Mouse (Mus musculus) hindlimb bud, embryonic 11.5 days (tissue): ENCODE data around the gene Adk.
A peak's percentile ranks its signal among the peaks of the same experiment; 100 is the strongest.

Source experiments
- DNase-seq: peaks from one replicate; pipeline ENCODE4 v3.0.0-alpha.2; 2012; ENCODE audit warnings: low read depth, low spot score; ENCODE audit errors: extremely low spot score

Adk gene

GRCm38 (mm10) chr14:21253321-21253992, 201.1 kb downstream of the Adk start:
- DNase-seq = no peak

- DNase-seq = no peak
Measured at GRCm38 (mm10) chr14:21253993-21254339, 201.6 kb downstream of the Adk start.

GRCm38 (mm10) chr14:21268229-21268628, 215.9 kb downstream of the Adk start:
- no peak for DNase-seq

- no peak for DNase-seq
Measured at GRCm38 (mm10) chr14:21271472-21271871, 219.1 kb downstream of the Adk start.

- no peak for DNase-seq
Measured at GRCm38 (mm10) chr14:21275786-21276185, 223.4 kb downstream of the Adk start.

- no peak for DNase-seq
Measured at GRCm38 (mm10) chr14:21278290-21278689, 225.9 kb downstream of the Adk start.

- DNase-seq = no peak
Measured at GRCm38 (mm10) chr14:21278907-21279535, 226.6 kb downstream of the Adk start.

GRCm38 (mm10) chr14:21280451-21280850, 228.1 kb downstream of the Adk start:
- DNase-seq = no peak

- no peak for DNase-seq
Measured at GRCm38 (mm10) chr14:21281506-21281905, 229.1 kb downstream of the Adk start.

- DNase-seq = no peak
Measured at GRCm38 (mm10) chr14:21284116-21284515, 231.7 kb downstream of the Adk start.

- peak; percentile 84 for DNase-seq
Measured at GRCm38 (mm10) chr14:21284847-21285246, 232.5 kb downstream of the Adk start.

- no peak for DNase-seq
Measured at GRCm38 (mm10) chr14:21286274-21286673, 233.9 kb downstream of the Adk start.

- DNase-seq = peak; percentile 88
Measured at GRCm38 (mm10) chr14:21287726-21288442, 235.5 kb downstream of the Adk start.

- DNase-seq = no peak
Measured at GRCm38 (mm10) chr14:21299743-21300142, 247.4 kb downstream of the Adk start.

- no peak for DNase-seq
Measured at GRCm38 (mm10) chr14:21304815-21305214, 252.4 kb downstream of the Adk start.

- peak; percentile 88 for DNase-seq
Measured at GRCm38 (mm10) chr14:21308349-21308936, 256.1 kb downstream of the Adk start.

GRCm38 (mm10) chr14:21310530-21310929, 258.2 kb downstream of the Adk start:
- DNase-seq = no peak

- no peak for DNase-seq
Measured at GRCm38 (mm10) chr14:21313561-21314342, 261.4 kb downstream of the Adk start.

- no peak for DNase-seq
Measured at GRCm38 (mm10) chr14:21314466-21314865, 262.1 kb downstream of the Adk start.

- DNase-seq = no peak
Measured at GRCm38 (mm10) chr14:21334826-21335225, 282.5 kb downstream of the Adk start.

GRCm38 (mm10) chr14:21335691-21336314, 283.4 kb downstream of the Adk start:
- no peak for DNase-seq
